Mouse (Mus musculus) stomach, postnatal 0 days (tissue): Measurements from ENCODE around the gene Chd9. TPM values are rescaled to one million over a fixed set of nuclear protein-coding genes. Genes with fewer than 3 reads are reported as not detected.

ENCODE experiments used
- ATAC-seq: fragments of 200-750 bp; cut with Nextera tagmentation; 2 replicates; pipeline ENCODE4 v1.8.0; 2017; ENCODE audit not compliant: low FRiP score, low TSS enrichment
- DNase-seq: peaks from one replicate; pipeline ENCODE4 v3.0.0-alpha.2; 2016; ENCODE audit warnings: low spot score
- H3K27ac ChIP-seq: fragments of 300-500 bp; sonication (generic); replicated peaks from 2 replicates; pipeline ENCODE4 v1.5.1; 2014; ENCODE audit warnings: mild to moderate bottlenecking, control low read depth
- H3K27me3 ChIP-seq: fragments of 300-500 bp; sonication (generic); 2 replicates; pipeline ENCODE4 v1.6.1; 2014; ENCODE audit warnings: low read length; ENCODE audit not compliant: control insufficient read depth, insufficient read depth
- H3K36me3 ChIP-seq: fragments of 300-500 bp; sonication (generic); 2 replicates; pipeline ENCODE4 v1.6.1; 2014; ENCODE audit warnings: low read length, mixed read lengths; ENCODE audit not compliant: control insufficient read depth, insufficient read depth
- H3K4me1 ChIP-seq: fragments of 300-500 bp; sonication (generic); replicated peaks from 2 replicates; pipeline ENCODE4 v1.6.1; 2014; ENCODE audit warnings: antibody characterized with exemption; ENCODE audit not compliant: control insufficient read depth, insufficient read depth
- H3K4me2 ChIP-seq: fragments of 300-500 bp; sonication (generic); replicated peaks from 2 replicates; pipeline ENCODE4 v1.6.1; 2014; ENCODE audit warnings: low read depth, mild to moderate bottlenecking, control low read depth, moderate library complexity
- H3K4me3 ChIP-seq: fragments of 300-500 bp; sonication (generic); 2 replicates; pipeline ENCODE4 v1.5.1; 2014; ENCODE audit warnings: low read depth, low read length, control low read depth
- H3K9ac ChIP-seq: fragments of 300-500 bp; sonication (generic); 2 replicates; pipeline ENCODE4 v1.6.1; 2014; ENCODE audit warnings: mild to moderate bottlenecking, low read length, control low read depth, mixed read lengths
- H3K9me3 ChIP-seq: fragments of 300-500 bp; sonication (generic); 2 replicates; pipeline ENCODE4 v1.6.1; 2016; ENCODE audit warnings: low read length; ENCODE audit not compliant: control insufficient read depth
- CTCF ChIP-seq: IDR thresholded peaks from 2 replicates; pipeline ENCODE4 v1.5.1; 2016; ENCODE audit warnings: antibody characterized with exemption, low read depth, mild to moderate bottlenecking, moderate library complexity
- EP300 ChIP-seq: optimal IDR thresholded peaks from 2 replicates; pipeline ENCODE3; 2016; ENCODE audit warnings: antibody characterized with exemption
- WGBS: fragments of 180-500 bp; shearing (Covaris S2); extraction: QIAGEN DNeasy Blood & Tissue Kit; methylation state at CpG from one replicate; pipeline ENCODE4 v1.1.7; 2014; 5-methylcytosine and 5-hydroxymethylcytosine counted together
- polyA plus RNA-seq: library from polyadenylated mRNA; unstranded; fragments of >200 nt; fragmentation: Nextera tagmentation; extraction: Ambion mirVana; gene quantifications from 2 replicates; pipeline ENCODE4 v1.2.1, GENCODE M21; 2015

Gene Chd9
- polyA plus RNA-seq, 1 experiment from 2014 or later = 131 TPM

GRCm38 (mm10) chr8:91069407-91069806, 241.3 kb downstream of the Chd9 start:
- no peaks in the 10 kb centered on the region for H3K9me3 ChIP-seq
- WGBS = 9% methylated on average over 10 of the region's 10 CpGs
- H3K9ac ChIP-seq = peak overlapping the region; percentile 56; the same call in 1 of the 2 replicates
- peak overlapping the region; percentile 75 for H3K4me2 ChIP-seq
- no peak overlapping the region for H3K27ac ChIP-seq
- DNase-seq = no peak
- 0 out of 2 replicates have a peak, but pooled peaks cover 3% of the 10 kb centered on the region for H3K4me1 ChIP-seq
- peak overlapping the region; percentile 90 for H3K4me3 ChIP-seq
- H3K27me3 ChIP-seq = no peaks in the 10 kb centered on the region
- TF ChIP-seq CTCF (no peak), EP300 (no peak)
- peak; percentile 4; the same call in 1 of the 2 replicates for ATAC-seq
- no peaks in the 10 kb centered on the region; the same call in 1 of the 2 replicates for H3K36me3 ChIP-seq

DNA sequence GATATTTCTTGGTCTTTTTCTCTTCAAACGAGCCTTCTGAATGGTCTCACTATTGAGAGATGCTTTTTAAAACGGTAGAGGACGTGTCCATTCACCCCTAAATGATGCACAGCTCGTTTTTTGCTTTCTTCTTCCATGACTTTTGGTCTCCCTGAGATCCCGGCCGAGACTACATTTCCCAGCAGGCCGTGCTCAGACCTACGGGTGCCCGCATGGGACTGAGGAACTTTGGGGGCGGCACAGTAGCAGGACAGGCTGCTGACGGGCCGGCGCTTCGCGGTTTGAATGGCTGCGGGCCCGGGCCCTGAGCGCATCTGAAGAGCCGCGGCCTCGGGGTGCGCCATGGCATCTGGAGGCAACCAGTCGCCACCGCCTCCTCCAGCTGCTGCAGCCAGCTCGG, 241.7 kb downstream of the Chd9 start, which contains the start of gene Rbl2:
Rbl2 (plus strand) TSS at position 224 of the 400 bp plus-strand sequence.
- H3K27me3 ChIP-seq = no peaks in the 10 kb centered on the region
- no peak for TF ChIP-seq CTCF
- no peak for TF ChIP-seq EP300
- no peaks in the 10 kb centered on the region for H3K9me3 ChIP-seq
- under 1% methylated on average over 25 of the region's 25 CpGs for WGBS
- H3K4me1 ChIP-seq = 0 out of 2 replicates have a peak, but pooled peaks cover 3% of the 10 kb centered on the region
- ATAC-seq (peak; percentile 96), DNase-seq (peak; percentile 95)
- H3K4me2 ChIP-seq = peak within 1 kb of the TSS; percentile 75
- no peaks in the 10 kb centered on the region; the same call in 1 of the 2 replicates for H3K36me3 ChIP-seq
- peak within 1 kb of the TSS; percentile 90 for H3K4me3 ChIP-seq
- peak within 1 kb of the TSS; percentile 89 for H3K9ac ChIP-seq
- peak within 1 kb of the TSS; percentile 95 for H3K27ac ChIP-seq

DNA sequence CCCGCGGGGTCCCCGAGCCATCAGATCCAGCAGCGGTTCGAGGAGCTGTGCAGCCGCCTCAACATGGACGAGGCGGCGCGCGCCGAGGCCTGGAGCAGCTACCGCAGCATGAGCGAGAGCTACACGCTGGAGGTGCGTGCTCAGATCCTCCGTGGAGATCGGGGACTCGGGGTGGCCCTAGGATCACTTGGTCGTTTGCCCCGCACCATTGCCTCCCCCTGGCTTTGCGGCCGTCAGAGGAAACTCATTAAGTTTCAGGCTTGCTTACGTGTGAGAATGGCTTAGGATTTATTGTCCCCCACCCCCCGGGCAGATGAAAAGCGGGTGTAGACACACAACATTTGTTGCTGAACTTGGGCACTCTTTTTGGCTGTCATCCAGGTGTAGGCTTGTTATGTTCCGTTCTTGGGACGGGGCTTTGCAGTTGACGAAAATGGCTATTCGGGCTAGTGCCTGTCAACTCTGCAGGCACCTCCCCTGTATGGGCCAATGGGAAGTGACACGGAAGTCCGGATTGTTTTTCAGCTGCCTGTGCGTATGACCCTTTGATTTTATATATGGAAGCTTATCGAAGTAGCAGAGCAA, 242.2 kb downstream of the Chd9 start:
- Histone ChIP-seq H3K4me1 (0 out of 2 replicates have a peak, but pooled peaks cover 3% of the 10 kb centered on the region), H3K36me3 (no peaks in the 10 kb centered on the region; the same call in 1 of the 2 replicates), H3K27me3 (no peaks in the 10 kb centered on the region), H3K9me3 (no peaks in the 10 kb centered on the region), H3K9ac (peak overlapping the region; percentile 89), H3K4me2 (peak overlapping the region; percentile 75), H3K4me3 (peak overlapping the region; percentile 90), H3K27ac (peak overlapping the region; percentile 95)
- DNase-seq (peak; percentile 86), ATAC-seq (peak; percentile 92)
- TF ChIP-seq CTCF (no peak; the same call in 1 of the 2 replicates), EP300 (no peak)
- WGBS = under 1% methylated on average over 34 of the region's 34 CpGs

GRCm38 (mm10) chr8:91077077-91077867, 249.1 kb downstream of the Chd9 start:
- WGBS = 91% methylated on average over 12 of the region's 12 CpGs
- Histone ChIP-seq H3K9ac (no peak overlapping the region), H3K4me1 (no peaks in the 10 kb centered on the region), H3K9me3 (no peaks in the 10 kb centered on the region), H3K4me3 (no peak overlapping the region), H3K27me3 (no peaks in the 10 kb centered on the region), H3K4me2 (no peak overlapping the region), H3K27ac (no peak overlapping the region), H3K36me3 (peaks cover 13% of the 10 kb centered on the region)
- ATAC-seq (no peak), DNase-seq (no peak)
- no peak for TF ChIP-seq CTCF
- no peak for TF ChIP-seq EP300

GRCm38 (mm10) chr8:91079678-91080077, 251.5 kb downstream of the Chd9 start:
- TF ChIP-seq EP300 (no peak), CTCF (peak; percentile 16; the same call in 1 of the 2 replicates)
- H3K27ac ChIP-seq = no peak overlapping the region
- ATAC-seq = no peak
- no peaks in the 10 kb centered on the region for H3K9me3 ChIP-seq
- H3K4me1 ChIP-seq = no peaks in the 10 kb centered on the region
- DNase-seq = no peak
- H3K4me3 ChIP-seq = no peak overlapping the region
- no peaks in the 10 kb centered on the region for H3K27me3 ChIP-seq
- no peak overlapping the region for H3K4me2 ChIP-seq
- no peak overlapping the region for H3K9ac ChIP-seq
- WGBS = 96% methylated on average over 2 of the region's 2 CpGs
- peaks cover 19% of the 10 kb centered on the region for H3K36me3 ChIP-seq
